Mouse (Mus musculus): ENCODE measurements at regions not wholly inside any gene's neighbourhood (a gene's known extent, or its start where the extent isn't known, plus 50 kb on each side); places are given as distances from the start of the nearest gene placed in this dataset.

DNA sequence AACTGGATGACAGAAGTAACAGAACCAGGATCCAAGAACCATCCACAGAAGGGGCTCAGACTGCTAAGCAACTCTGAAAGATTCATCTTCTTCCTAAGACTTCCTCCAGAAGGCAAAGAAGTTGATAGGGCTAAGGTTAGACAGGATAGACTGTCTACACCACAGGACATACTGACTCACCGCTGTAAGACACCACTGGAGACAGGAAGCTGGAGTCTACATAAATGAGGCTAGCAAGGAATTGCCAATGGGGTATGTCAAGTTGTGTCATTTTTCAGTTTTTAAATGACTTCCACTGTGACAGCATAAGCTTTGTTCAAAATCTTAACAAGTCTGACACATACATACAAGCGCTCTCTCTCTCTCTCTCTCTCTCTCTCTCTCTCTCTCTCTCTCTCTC, 645.4 kb upstream of the Gm10131 start:
- TF ChIP-seq CTCF (IDR thresholded peaks at IDR 0.05; ENCODE audit: insufficient read depth, low read depth, low read length), result no peak
- TF ChIP-seq POLR2A (IDR thresholded peaks at IDR 0.05; ENCODE audit: insufficient read depth, low read depth, low read length), result no peak
